Mouse (Mus musculus) G1E (cell line): ENCODE data around the gene Otog.

Experiments used
- CTCF ChIP-seq: IDR thresholded peaks from 2 replicates; pipeline ENCODE4 v1.5.1; 2012; ENCODE audit warnings: low read depth, low read length, inconsistent platforms, mixed read lengths
- GATA1 ChIP-seq: IDR thresholded peaks from 2 replicates; pipeline ENCODE4 v1.6.1; 2012; ENCODE audit warnings: borderline replicate concordance, low read length, inconsistent platforms, mixed read lengths

GRCm38 (mm10) chr7:46195356-46195755, 45.4 kb upstream of the Otog start:
- no peak for TF ChIP-seq CTCF
- TF ChIP-seq GATA1: no peak
